Mouse (Mus musculus) spleen, postnatal 4 days (tissue): ENCODE results near the gene Borcs5.
A peak's percentile ranks its signal among the peaks of the same experiment; 100 is the strongest.

Experiments
- DNase-seq, 2 experiments: peaks; one replicate each; pipeline ENCODE4 v3.0.0; 2022; ENCODE audit warnings: low spot score in 2 of 2

Borcs5 gene

GRCm38 (mm10) chr6:134639210-134639609 is at the start of gene Borcs5:
Gene Borcs5, plus strand, starts transcription at chr6:134639510.
- DNase-seq = no peak

GRCm38 (mm10) chr6:134591614-134592013 is 47.7 kb upstream of the Borcs5 start:
- DNase-seq = no peak

- DNase-seq = no peak
These were observed 44.5 kb upstream of the Borcs5 start for GRCm38 (mm10) chr6:134594569-134595442.

GRCm38 (mm10) chr6:134597651-134598229 is 41.6 kb upstream of the Borcs5 start:
- no peak for DNase-seq

GRCm38 (mm10) chr6:134599239-134599638 is 40.1 kb upstream of the Borcs5 start:
- no peak for DNase-seq

GRCm38 (mm10) chr6:134601130-134601529 is 38.2 kb upstream of the Borcs5 start:
- DNase-seq = no peak

- no peak for DNase-seq
These were observed 37.5 kb upstream of the Borcs5 start for GRCm38 (mm10) chr6:134601766-134602165.

GRCm38 (mm10) chr6:134602371-134603003 is 36.8 kb upstream of the Borcs5 start:
- no peak for DNase-seq

GRCm38 (mm10) chr6:134605196-134605595 is 34.1 kb upstream of the Borcs5 start:
- no peak for DNase-seq

GRCm38 (mm10) chr6:134606540-134606939 is 32.8 kb upstream of the Borcs5 start:
- no peak for DNase-seq

- DNase-seq = no peak
These were observed 32.2 kb upstream of the Borcs5 start for GRCm38 (mm10) chr6:134606949-134607746.

- no peak for DNase-seq
These were observed 28.9 kb upstream of the Borcs5 start for GRCm38 (mm10) chr6:134610380-134610779.

- no peak for DNase-seq
These were observed 27.4 kb upstream of the Borcs5 start for GRCm38 (mm10) chr6:134611896-134612295.

- no peak for DNase-seq
These were observed 25.0 kb upstream of the Borcs5 start for GRCm38 (mm10) chr6:134614322-134614721.

GRCm38 (mm10) chr6:134614723-134615648 is 24.3 kb upstream of the Borcs5 start:
- peak; percentile 80 to 91 for DNase-seq

GRCm38 (mm10) chr6:134617589-134617988 is 21.7 kb upstream of the Borcs5 start:
- DNase-seq = no peak

GRCm38 (mm10) chr6:134620129-134620528 is 19.2 kb upstream of the Borcs5 start:
- no peak for DNase-seq

GRCm38 (mm10) chr6:134620846-134621551 is 18.3 kb upstream of the Borcs5 start:
- peak; percentile 47 to 76 for DNase-seq

- no peak for DNase-seq
These were observed 17.8 kb upstream of the Borcs5 start for GRCm38 (mm10) chr6:134621552-134621949.

GRCm38 (mm10) chr6:134625431-134625830 is 13.9 kb upstream of the Borcs5 start:
- no peak for DNase-seq
